In the genomic region with DNA sequence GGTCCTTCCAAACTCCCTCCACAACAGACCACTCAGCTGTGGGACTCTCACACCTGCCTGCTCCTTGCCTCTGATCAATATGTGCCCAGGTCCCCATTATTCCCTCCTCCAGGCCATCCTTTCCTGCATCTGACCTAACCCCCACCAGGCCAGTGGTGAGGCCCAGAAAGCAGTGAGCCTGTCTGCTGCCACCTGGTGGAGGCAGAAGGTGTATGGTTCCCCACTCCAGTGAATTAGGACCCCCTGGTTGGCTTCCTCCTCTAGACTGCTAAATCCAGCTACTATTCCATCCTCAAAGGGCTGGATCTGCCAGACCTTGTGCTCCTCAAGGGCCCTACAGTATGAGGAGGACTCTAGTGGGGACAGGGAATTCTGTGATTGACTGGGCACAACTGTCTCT, we compare ENCODE assay signal across 9 mouse cellular contexts.
DNase-seq lines count a peak whose midpoint lies in the region; ATAC-seq and TF ChIP-seq lines count a peak whose summit lies in the region.
"Had no signal": no experiment of that assay in that cellular context is flagged by ENCODE, and none has a peak within 500 bp of the region (broad histone marks: within the 10 kb centered on the region; RNA-seq: fewer than 3 reads in every experiment).

No protein-coding gene starts in this region.

- no peak overlapping the region for H3K4me2 ChIP-seq in forebrain, embryonic 16.5 days (ENCODE audit: low read length)
- no peak overlapping the region for H3K4me2 ChIP-seq in kidney, postnatal 0 days (ENCODE audit: low read length)
- H3K4me2 ChIP-seq: hindbrain, embryonic 15.5 days had no signal

- no peaks in the 10 kb centered on the region for H3K36me3 ChIP-seq in forebrain, embryonic 16.5 days (ENCODE audit: control insufficient read depth, insufficient read depth)
- no peaks in the 10 kb centered on the region for H3K36me3 ChIP-seq in kidney, postnatal 0 days (ENCODE audit: insufficient read depth, low read length)
- H3K36me3 ChIP-seq in spleen, adult 2 months (ENCODE audit: control insufficient read depth, insufficient read depth, low read length), result no peaks in the 10 kb centered on the region; the same call in 1 of the 2 replicates
- H3K36me3 ChIP-seq: hindbrain, embryonic 15.5 days had no signal

- H3K27ac ChIP-seq in cerebellum, adult 2 months (ENCODE audit: insufficient read depth, low read length), result no peak overlapping the region
- no peak overlapping the region for H3K27ac ChIP-seq in forebrain, embryonic 16.5 days (ENCODE audit: low read length)
- no peak overlapping the region for H3K27ac ChIP-seq in kidney, postnatal 0 days
- H3K27ac ChIP-seq in spleen, adult 2 months (ENCODE audit: insufficient read depth, low read length), result no peak overlapping the region
- H3K27ac ChIP-seq: hindbrain, embryonic 15.5 days had no signal

- peak; percentile 50; the same call in 1 of the 2 replicates for ATAC-seq in forebrain, embryonic 16.5 days
- ATAC-seq in kidney, postnatal 0 days (replicated peaks; ENCODE audit: low FRiP score, low read depth), result no peak

- peaks cover 11% of the 10 kb centered on the region for H3K4me1 ChIP-seq in cerebellum, adult 2 months (ENCODE audit: control insufficient read depth, insufficient read depth, low read length)
- peaks cover 10% of the 10 kb centered on the region for H3K4me1 ChIP-seq in forebrain, embryonic 16.5 days (replicated peaks; ENCODE audit: control insufficient read depth, insufficient read depth, low read length)
- no peaks in the 10 kb centered on the region for H3K4me1 ChIP-seq in kidney, postnatal 0 days (replicated peaks; ENCODE audit: insufficient read depth, low read length)
- no peaks in the 10 kb centered on the region for H3K4me1 ChIP-seq in spleen, adult 2 months (ENCODE audit: control insufficient read depth, insufficient read depth, insufficient read length)

- no peak overlapping the region for H3K9ac ChIP-seq in forebrain, embryonic 16.5 days (replicated peaks; ENCODE audit: low read depth, low read length)
- no peak overlapping the region for H3K9ac ChIP-seq in kidney, postnatal 0 days (ENCODE audit: low read depth, low read length)
- H3K9ac ChIP-seq: hindbrain, embryonic 15.5 days had no signal

- TF ChIP-seq CTCF in cerebellum, adult 2 months (IDR thresholded peaks at IDR 0.05; ENCODE audit: borderline replicate concordance, insufficient read depth, low read depth, low read length), result peak; percentile 70
- TF ChIP-seq CTCF in kidney, postnatal 0 days (IDR thresholded peaks at IDR 0.05; ENCODE audit: low read depth), result peak; percentile 92
- TF ChIP-seq CTCF in spleen, adult 2 months (IDR thresholded peaks at IDR 0.05; ENCODE audit: extremely low read depth, insufficient read depth, insufficient read length, insufficient replicate concordance), result peak; percentile 62; the same call in 1 of the 2 replicates

- no peak for TF ChIP-seq POLR2A in cerebellum, adult 2 months (IDR thresholded peaks at IDR 0.05; ENCODE audit: borderline replicate concordance, insufficient read depth, low read length)
- TF ChIP-seq POLR2A in spleen, adult 2 months (IDR thresholded peaks at IDR 0.05; ENCODE audit: low read depth, low read length), result no peak

- no peaks in the 10 kb centered on the region for H3K9me3 ChIP-seq in forebrain, embryonic 16.5 days (ENCODE audit: control insufficient read depth, low read length)
- no peaks in the 10 kb centered on the region for H3K9me3 ChIP-seq in kidney, postnatal 0 days (replicated peaks; ENCODE audit: low read length)
- H3K9me3 ChIP-seq: hindbrain, embryonic 15.5 days had no signal

- DNase-seq in cerebellum, adult 2 months, result peak; percentile 22 to 41
- DNase-seq in cerebellum, adult 9-10 months, result no peak
- DNase-seq in B cell, adult 2 months, result peak; percentile 40
- DNase-seq in brain, adult 2 months (ENCODE audit: low read depth, low spot score), result peak; percentile 57
- peak; percentile 64 for DNase-seq in kidney, postnatal 0 days (ENCODE audit: low spot score)
- peak; percentile 47 for DNase-seq in lung, postnatal 25 days (ENCODE audit: low spot score)
- peak in 1 of 2 experiments; percentile 19 for DNase-seq in spleen, adult 2 months (ENCODE audit: low read depth in 1 of 2, low spot score in 2 of 2)

- H3K27me3 ChIP-seq in cerebellum, adult 2 months (ENCODE audit: control insufficient read depth, insufficient read depth, low read length), result no peaks in the 10 kb centered on the region
- no peaks in the 10 kb centered on the region for H3K27me3 ChIP-seq in forebrain, embryonic 16.5 days (replicated peaks; ENCODE audit: control insufficient read depth, insufficient read depth, low read length)
- no peaks in the 10 kb centered on the region for H3K27me3 ChIP-seq in kidney, postnatal 0 days (ENCODE audit: insufficient read depth, low read length)
- H3K27me3 ChIP-seq in spleen, adult 2 months (ENCODE audit: control insufficient read depth, insufficient read depth, low read length), result no peaks in the 10 kb centered on the region
- H3K27me3 ChIP-seq: hindbrain, embryonic 15.5 days had no signal

- H3K4me3 ChIP-seq in cerebellum, adult 2 months (replicated peaks; ENCODE audit: insufficient read depth, low read depth, low read length), result no peak overlapping the region
- H3K4me3 ChIP-seq in forebrain, embryonic 16.5 days (replicated peaks; ENCODE audit: low read length), result no peak overlapping the region
- no peak overlapping the region for H3K4me3 ChIP-seq in kidney, postnatal 0 days (replicated peaks; ENCODE audit: low read depth, low read length)
- no peak overlapping the region for H3K4me3 ChIP-seq in spleen, adult 2 months (ENCODE audit: extremely low read depth, insufficient read depth, insufficient read length)
- H3K4me3 ChIP-seq: hindbrain, embryonic 15.5 days had no signal
